Mouse (Mus musculus) cerebellum, adult 11 months (tissue): ENCODE measurements around the gene Sv2b.

Experiments
- DNase-seq: peaks from one replicate; pipeline ENCODE4 v3.0.0; 2022

Sv2b gene

GRCm38 (mm10) chr7:75077560-75078208, 231.4 kb downstream of the Sv2b start:
- no peak for DNase-seq
